Mouse (Mus musculus): ENCODE measurements around the gene Tex29.

The Tex29 gene

GRCm38 (mm10) chr8:11840174-11840573 is at the start of gene Tex29:
TSS of gene Tex29 (plus strand) at chr8:11840474.
- in situ Hi-C loops (cut with MboI, MseI) = loop anchor here (5.0 kb wide), 1 partner anchor 852 kb away; no protein-coding TSS in a partner anchor

- in situ Hi-C loops (cut with MboI, MseI) = no loop called here
Measured at GRCm38 (mm10) chr8:11794956-11795355, 45.3 kb upstream of the Tex29 start.

GRCm38 (mm10) chr8:11797128-11797527 is 43.1 kb upstream of the Tex29 start:
- in situ Hi-C loops (cut with MboI, MseI) = no loop called here

- in situ Hi-C loops (cut with MboI, MseI) = no loop called here
Measured at GRCm38 (mm10) chr8:11797729-11798479, 42.4 kb upstream of the Tex29 start.

- in situ Hi-C loops (cut with MboI, MseI) = no loop called here
Measured at GRCm38 (mm10) chr8:11798480-11798867, 41.8 kb upstream of the Tex29 start.

GRCm38 (mm10) chr8:11799098-11799497 is 41.2 kb upstream of the Tex29 start:
- in situ Hi-C loops (cut with MboI, MseI) = no loop called here

GRCm38 (mm10) chr8:11800481-11800880 is 39.8 kb upstream of the Tex29 start:
- in situ Hi-C loops (cut with MboI, MseI) = no loop called here

- in situ Hi-C loops (cut with MboI, MseI) = no loop called here
Measured at GRCm38 (mm10) chr8:11801571-11801970, 38.7 kb upstream of the Tex29 start.

GRCm38 (mm10) chr8:11804914-11805313 is 35.4 kb upstream of the Tex29 start:
- in situ Hi-C loops (cut with MboI, MseI) = no loop called here

GRCm38 (mm10) chr8:11806252-11806651 is 34.0 kb upstream of the Tex29 start:
- in situ Hi-C loops (cut with MboI, MseI) = no loop called here

- in situ Hi-C loops (cut with MboI, MseI) = no loop called here
Measured at GRCm38 (mm10) chr8:11807361-11807760, 32.9 kb upstream of the Tex29 start.

GRCm38 (mm10) chr8:11808047-11808446 is 32.2 kb upstream of the Tex29 start:
- in situ Hi-C loops (cut with MboI, MseI) = no loop called here

GRCm38 (mm10) chr8:11810426-11810825 is 29.8 kb upstream of the Tex29 start:
- in situ Hi-C loops (cut with MboI, MseI) = loop anchor here (10.0 kb wide), 1 partner anchor 1036 kb away; no protein-coding TSS in a partner anchor

GRCm38 (mm10) chr8:11813801-11814200 is 26.5 kb upstream of the Tex29 start:
- in situ Hi-C loops (cut with MboI, MseI) = loop anchor here (10.0 kb wide), 1 partner anchor 1039 kb away; no protein-coding TSS in a partner anchor

GRCm38 (mm10) chr8:11815206-11815605 is 25.1 kb upstream of the Tex29 start:
- in situ Hi-C loops (cut with MboI, MseI) = loop anchor here (10.0 kb wide), 1 partner anchor 1040 kb away; no protein-coding TSS in a partner anchor

- in situ Hi-C loops (cut with MboI, MseI) = no loop called here
Measured at GRCm38 (mm10) chr8:11820136-11820535, 20.1 kb upstream of the Tex29 start.

GRCm38 (mm10) chr8:11820568-11820967 is 19.7 kb upstream of the Tex29 start:
- in situ Hi-C loops (cut with MboI, MseI) = no loop called here

GRCm38 (mm10) chr8:11821451-11822206 is 18.6 kb upstream of the Tex29 start:
- in situ Hi-C loops (cut with MboI, MseI) = no loop called here

GRCm38 (mm10) chr8:11822550-11823060 is 17.7 kb upstream of the Tex29 start:
- in situ Hi-C loops (cut with MboI, MseI) = no loop called here

GRCm38 (mm10) chr8:11825756-11826155 is 14.5 kb upstream of the Tex29 start:
- in situ Hi-C loops (cut with MboI, MseI) = no loop called here

- in situ Hi-C loops (cut with MboI, MseI) = no loop called here
Measured at GRCm38 (mm10) chr8:11827312-11827711, 13.0 kb upstream of the Tex29 start.
